Mouse (Mus musculus) intestine, postnatal 0 days (tissue): ENCODE measurements around the gene Cadps. TPM values are rescaled to one million over a fixed set of nuclear protein-coding genes. Genes with fewer than 3 reads are reported as not detected.

Experiments used
- ATAC-seq: fragments of 200-750 bp; cut with Nextera tagmentation; 2 replicates; pipeline ENCODE4 v1.8.0; 2017; ENCODE audit warnings: mild to moderate bottlenecking, moderate TSS enrichment, moderate library complexity
- H3K27ac ChIP-seq: fragments of 300-500 bp; sonication (generic); 2 replicates; pipeline ENCODE4 v1.5.1; 2014; ENCODE audit warnings: mild to moderate bottlenecking, low read depth, low read length, moderate library complexity
- H3K27me3 ChIP-seq: fragments of 300-500 bp; sonication (generic); replicated peaks from 2 replicates; pipeline ENCODE4 v1.6.1; 2014; ENCODE audit warnings: low read length, mixed read lengths; ENCODE audit not compliant: control insufficient read depth, insufficient read depth
- H3K36me3 ChIP-seq: fragments of 300-500 bp; sonication (generic); 2 replicates; pipeline ENCODE4 v1.6.1; 2014; ENCODE audit warnings: mild to moderate bottlenecking, moderate library complexity; ENCODE audit not compliant: control insufficient read depth, insufficient read depth
- H3K4me1 ChIP-seq: fragments of 300-500 bp; sonication (generic); replicated peaks from 2 replicates; pipeline ENCODE4 v1.6.1; 2014; ENCODE audit warnings: antibody characterized with exemption, low read length, mixed read lengths; ENCODE audit not compliant: control insufficient read depth, insufficient read depth
- H3K4me2 ChIP-seq: fragments of 300-500 bp; sonication (generic); replicated peaks from 2 replicates; pipeline ENCODE4 v1.6.1; 2014; ENCODE audit warnings: low read depth, mild to moderate bottlenecking, moderate library complexity
- H3K4me3 ChIP-seq: fragments of 300-500 bp; sonication (generic); 2 replicates; pipeline ENCODE4 v1.5.1; 2014; ENCODE audit warnings: low read depth, low read length
- H3K9ac ChIP-seq: fragments of 300-500 bp; sonication (generic); 2 replicates; pipeline ENCODE4 v1.6.1; 2014; ENCODE audit warnings: mild to moderate bottlenecking, low read depth, low read length
- H3K9me3 ChIP-seq: fragments of 300-500 bp; sonication (generic); 2 replicates; pipeline ENCODE4 v1.6.1; 2016; ENCODE audit warnings: mixed run types; ENCODE audit not compliant: control insufficient read depth
- CTCF ChIP-seq: sonication (generic); IDR thresholded peaks from 2 replicates; pipeline ENCODE4 v1.5.1; 2016; ENCODE audit warnings: low read depth, mild to moderate bottlenecking, control low read depth, antibody characterized with exemption, moderate library complexity
- WGBS: fragments of 180-500 bp; shearing (Covaris S2); extraction: QIAGEN DNeasy Blood & Tissue Kit; methylation state at CpG from one replicate; pipeline ENCODE4 v1.1.7; 2014; 5-methylcytosine and 5-hydroxymethylcytosine counted together
- polyA plus RNA-seq: library from polyadenylated mRNA; unstranded; fragments of >200 nt; fragmentation: Nextera tagmentation; extraction: Ambion mirVana; gene quantifications from 2 replicates; pipeline ENCODE4 v1.2.1, GENCODE M21; 2015

Gene Cadps
- polyA plus RNA-seq, 1 experiment from 2014 or later, result 0.96 TPM

DNA sequence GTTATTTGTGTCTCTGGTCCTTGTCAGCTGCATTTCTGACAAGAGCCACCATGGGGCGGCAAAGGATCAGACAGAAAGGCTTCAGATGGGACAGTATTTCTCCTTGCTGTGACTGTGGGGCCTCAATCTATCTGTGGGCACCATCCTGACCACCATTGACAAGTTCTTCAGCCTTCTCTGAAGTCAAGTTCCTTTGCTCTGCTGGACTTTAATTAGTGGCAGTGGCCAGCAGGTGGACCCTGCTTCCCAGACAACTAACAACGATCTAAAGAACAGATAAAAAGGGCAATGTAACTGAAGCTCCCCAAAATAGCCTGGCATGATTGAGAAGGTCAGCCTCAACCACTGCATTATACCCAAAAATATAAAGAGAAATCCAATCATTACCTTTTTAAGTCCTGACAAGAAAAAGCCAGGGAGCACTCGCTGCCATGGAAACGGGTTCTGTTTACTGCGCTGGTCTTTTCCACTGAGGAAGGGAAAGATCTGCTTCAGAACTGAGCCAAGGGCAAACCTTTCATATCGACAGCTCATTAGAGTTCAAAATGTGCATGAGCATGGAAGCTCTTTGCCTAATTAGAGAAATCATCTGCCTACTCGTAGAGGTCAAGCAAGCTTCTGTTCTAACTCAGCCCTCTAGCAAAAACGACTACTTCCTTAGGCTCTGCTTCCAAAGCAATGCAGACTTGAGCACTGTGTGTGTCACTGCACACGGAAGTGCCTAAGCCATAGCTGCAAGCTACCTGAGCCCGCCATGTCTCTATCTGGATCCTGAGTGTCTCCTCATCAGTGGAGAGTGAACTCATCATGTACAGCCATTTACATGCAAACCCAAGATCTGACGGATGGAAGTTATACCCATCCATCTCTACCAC lies 198.4 kb downstream of the Cadps start:
- Histone ChIP-seq H3K9me3 (no peaks in the 10 kb centered on the region), H3K4me3 (no peak overlapping the region), H3K9ac (no peak overlapping the region), H3K4me2 (no peak overlapping the region), H3K27me3 (no peaks in the 10 kb centered on the region), H3K27ac (no peak overlapping the region), H3K36me3 (no peaks in the 10 kb centered on the region), H3K4me1 (no peaks in the 10 kb centered on the region)
- peak; percentile 60 for TF ChIP-seq CTCF
- WGBS, result 74% methylated on average over 11 of the region's 11 CpGs
- no peak for ATAC-seq

GRCm38 (mm10) chr14:12607025-12607424 lies 215.9 kb downstream of the Cadps start:
- 71% methylated on average over 4 of the region's 4 CpGs for WGBS

GRCm38 (mm10) chr14:12606202-12606601 lies 216.7 kb downstream of the Cadps start:
- ATAC-seq, result no peak
- 86% methylated on average over 4 of the region's 4 CpGs for WGBS

More at GRCm38 (mm10) chr14:12607025-12607424, 215.9 kb downstream of the Cadps start:
- TF ChIP-seq CTCF, result no peak
- H3K27ac ChIP-seq, result no peak overlapping the region
- ATAC-seq, result no peak
- H3K4me1 ChIP-seq, result no peaks in the 10 kb centered on the region
- H3K4me3 ChIP-seq, result no peak overlapping the region
- H3K36me3 ChIP-seq, result no peaks in the 10 kb centered on the region
- H3K9ac ChIP-seq, result no peak overlapping the region
- H3K4me2 ChIP-seq, result no peak overlapping the region
- no peaks in the 10 kb centered on the region for H3K9me3 ChIP-seq
- no peaks in the 10 kb centered on the region for H3K27me3 ChIP-seq

GRCm38 (mm10) chr14:12602080-12602479 lies 220.8 kb downstream of the Cadps start:
- no peak overlapping the region for H3K4me2 ChIP-seq
- no peaks in the 10 kb centered on the region for H3K27me3 ChIP-seq
- ATAC-seq, result no peak
- TF ChIP-seq CTCF, result no peak
- H3K27ac ChIP-seq, result no peak overlapping the region
- H3K4me3 ChIP-seq, result no peak overlapping the region
- no peak overlapping the region for H3K9ac ChIP-seq
- WGBS, result 85% methylated on average over 2 of the region's 2 CpGs
- no peaks in the 10 kb centered on the region for H3K9me3 ChIP-seq
- H3K4me1 ChIP-seq, result no peaks in the 10 kb centered on the region
- H3K36me3 ChIP-seq, result no peaks in the 10 kb centered on the region

More at GRCm38 (mm10) chr14:12606202-12606601, 216.7 kb downstream of the Cadps start:
- Histone ChIP-seq H3K4me3 (no peak overlapping the region), H3K4me1 (no peaks in the 10 kb centered on the region), H3K9ac (no peak overlapping the region), H3K9me3 (no peaks in the 10 kb centered on the region), H3K36me3 (no peaks in the 10 kb centered on the region), H3K27me3 (no peaks in the 10 kb centered on the region), H3K4me2 (no peak overlapping the region), H3K27ac (no peak overlapping the region)
- TF ChIP-seq CTCF, result no peak

DNA sequence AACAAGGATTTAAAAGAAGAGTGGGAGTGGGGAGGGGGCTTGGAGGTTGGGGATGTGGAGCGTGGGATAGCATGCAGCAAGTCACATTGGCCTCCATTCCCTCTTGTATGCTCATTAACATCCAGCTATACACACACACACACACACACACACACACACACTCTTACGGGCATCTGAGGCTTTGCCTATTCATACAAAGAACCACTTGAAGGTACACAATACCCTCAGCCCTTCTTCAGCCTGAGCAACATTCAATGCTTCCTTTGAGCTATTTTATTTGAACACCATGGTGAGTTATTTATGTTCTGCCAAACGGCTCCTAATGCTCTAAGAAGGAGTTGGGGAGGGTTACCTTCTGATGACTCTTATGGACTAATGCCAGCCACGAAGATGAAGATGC lies 227.6 kb downstream of the Cadps start:
- Histone ChIP-seq H3K9ac (no peak overlapping the region), H3K9me3 (no peaks in the 10 kb centered on the region), H3K4me3 (no peak overlapping the region), H3K4me1 (no peaks in the 10 kb centered on the region), H3K27me3 (no peaks in the 10 kb centered on the region), H3K4me2 (no peak overlapping the region), H3K36me3 (no peaks in the 10 kb centered on the region), H3K27ac (no peak overlapping the region)
- no peak for TF ChIP-seq CTCF
- WGBS, result 57% methylated on average over 4 of the region's 4 CpGs
- no peak for ATAC-seq

DNA sequence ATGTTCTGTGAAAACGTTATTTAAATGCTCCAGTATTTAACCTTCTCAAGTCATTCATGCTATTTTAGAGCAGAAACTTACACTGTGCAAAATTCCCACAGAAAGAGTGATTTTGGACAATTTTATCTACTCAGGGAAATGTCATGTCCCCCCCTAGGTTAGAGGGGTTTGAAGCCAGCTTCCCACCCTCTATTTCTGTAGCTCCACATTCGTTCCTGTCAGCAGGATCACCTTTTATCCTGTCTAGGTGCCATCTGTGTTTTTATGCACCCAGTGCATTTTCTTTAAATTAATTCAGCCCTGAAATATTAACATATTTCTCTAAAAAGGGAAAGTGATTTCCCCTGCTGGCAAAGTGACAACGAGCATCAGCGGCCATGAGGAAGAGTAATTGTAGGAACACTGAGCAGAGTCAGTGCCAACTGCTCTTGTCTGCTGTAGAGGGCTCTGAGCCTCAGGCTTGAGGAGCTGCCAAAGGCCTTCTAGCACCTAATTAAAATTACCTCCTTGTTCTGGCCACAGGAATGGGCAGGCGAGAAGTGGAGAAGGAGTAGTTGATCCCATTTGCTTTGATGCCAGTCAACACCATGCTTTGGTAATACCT lies 230.3 kb downstream of the Cadps start:
- no peak for TF ChIP-seq CTCF
- WGBS, result 76% methylated on average over 5 of the region's 5 CpGs
- H3K27me3 ChIP-seq, result no peaks in the 10 kb centered on the region
- no peaks in the 10 kb centered on the region for H3K36me3 ChIP-seq
- no peak for ATAC-seq
- no peak overlapping the region for H3K4me2 ChIP-seq
- no peak overlapping the region for H3K27ac ChIP-seq
- no peak overlapping the region for H3K9ac ChIP-seq
- no peak overlapping the region for H3K4me3 ChIP-seq
- no peaks in the 10 kb centered on the region for H3K4me1 ChIP-seq
- H3K9me3 ChIP-seq, result no peaks in the 10 kb centered on the region
